Mouse (Mus musculus) embryonic fibroblast, embryonic 13.5 days (primary cell): ENCODE data around the gene Pcdh7.

Source experiments
- CTCF ChIP-seq: IDR thresholded peaks from 2 replicates; pipeline ENCODE4 v1.5.1; 2011; ENCODE audit warnings: mild to moderate bottlenecking, control low read depth, low read length, moderate library complexity, borderline replicate concordance; ENCODE audit not compliant: insufficient read depth
- POLR2A ChIP-seq: IDR thresholded peaks from 2 replicates; pipeline ENCODE4 v1.6.1; 2011; ENCODE audit warnings: low read depth, mild to moderate bottlenecking, control low read depth, low read length, moderate library complexity

DNA sequence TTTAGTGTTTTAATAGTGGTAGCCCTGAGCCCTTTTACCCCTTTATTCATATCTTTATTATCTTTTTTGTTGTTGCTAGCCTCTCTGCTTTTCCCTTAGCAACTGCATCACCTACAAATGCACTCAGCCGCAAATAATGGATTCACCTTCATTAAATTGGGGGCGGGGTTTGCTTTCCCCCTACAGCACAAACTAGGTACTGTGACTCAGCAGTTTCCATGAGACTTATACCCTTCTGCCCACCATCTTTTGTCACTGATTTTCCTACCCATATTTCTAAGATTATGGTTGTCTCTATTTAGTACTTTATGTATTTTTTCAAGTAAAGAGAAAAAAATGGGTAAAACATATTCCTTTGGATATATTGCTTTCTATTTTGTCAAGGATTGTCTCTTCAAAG is 56.7 kb downstream of the Pcdh7 start:
- TF ChIP-seq CTCF: no peak
- no peak for TF ChIP-seq POLR2A
